Mouse (Mus musculus) forebrain, embryonic 12.5 days (tissue): ENCODE data around the gene Zfp316. TPM values are rescaled to one million over a fixed set of nuclear protein-coding genes. Genes with fewer than 3 reads are reported as not detected.

Experiments
- ATAC-seq: fragments of 200-750 bp; cut with Nextera tagmentation; 2 replicates; pipeline ENCODE4 v1.8.0; 2017; ENCODE audit warnings: moderate TSS enrichment; ENCODE audit not compliant: low FRiP score
- H3K27ac ChIP-seq: fragments of 300-500 bp; sonication (generic); 2 replicates; pipeline ENCODE4 v1.5.1; 2016; ENCODE audit warnings: mild to moderate bottlenecking
- H3K27me3 ChIP-seq: fragments of 300-500 bp; sonication (generic); 2 replicates; pipeline ENCODE4 v1.6.1; 2016; ENCODE audit warnings: mild to moderate bottlenecking
- H3K36me3 ChIP-seq: fragments of 300-500 bp; sonication (generic); replicated peaks from 2 replicates; pipeline ENCODE4 v1.6.1; 2016; ENCODE audit warnings: mild to moderate bottlenecking
- H3K4me1 ChIP-seq: fragments of 300-500 bp; sonication (generic); 2 replicates; pipeline ENCODE4 v1.6.1; 2016
- H3K4me2 ChIP-seq: fragments of 300-500 bp; sonication (generic); 2 replicates; pipeline ENCODE4 v1.6.1; 2016; ENCODE audit warnings: mild to moderate bottlenecking, moderate library complexity
- H3K4me3 ChIP-seq: fragments of 300-500 bp; sonication (generic); replicated peaks from 2 replicates; pipeline ENCODE4 v1.5.1; 2016; ENCODE audit warnings: mild to moderate bottlenecking
- H3K9ac ChIP-seq: fragments of 300-500 bp; sonication (generic); 2 replicates; pipeline ENCODE4 v1.6.1; 2016; ENCODE audit warnings: mild to moderate bottlenecking
- H3K9me3 ChIP-seq: fragments of 300-500 bp; sonication (generic); 2 replicates; pipeline ENCODE4 v1.6.1; 2016
- WGBS: fragments of 180-500 bp; shearing (Covaris S2); methylation state at CpG from one replicate; pipeline ENCODE4 v1.1.7; 2016; 5-methylcytosine and 5-hydroxymethylcytosine counted together
- polyA plus RNA-seq: library from polyadenylated mRNA; unstranded; fragments of >200 nt; fragmentation: Nextera tagmentation; extraction: Ambion mirVana; gene quantifications from 2 replicates; pipeline ENCODE4 v1.2.1, GENCODE M21; 2016

The Zfp316 gene
- polyA plus RNA-seq, 1 experiment from 2014 or later, result 13.2 TPM

DNA sequence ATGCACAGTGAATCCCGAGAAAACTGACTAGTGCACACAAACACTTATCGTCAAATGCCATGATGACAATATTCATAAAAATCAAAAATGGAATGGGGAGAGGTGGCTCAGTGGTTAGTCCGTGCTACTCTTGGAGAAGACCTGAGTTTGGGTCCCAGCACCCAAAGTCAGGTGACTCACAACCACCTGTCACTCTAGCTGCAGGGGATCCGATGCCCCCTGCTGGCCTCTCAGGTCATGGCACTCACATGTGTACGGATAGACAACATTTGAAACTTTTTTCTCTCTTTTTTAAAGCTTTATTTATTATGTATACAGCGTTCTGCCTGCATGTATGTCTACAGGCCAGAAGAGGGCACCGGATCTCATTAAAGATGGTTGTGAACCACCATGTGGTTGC, 28.6 kb upstream of the Zfp316 start:
- 0 out of 2 replicates have a peak, but pooled peaks cover 4% of the 10 kb centered on the region for H3K9me3 ChIP-seq
- no peak overlapping the region for H3K4me2 ChIP-seq
- H3K36me3 ChIP-seq, result peaks cover 54% of the 10 kb centered on the region
- 95% methylated on average over 7 of the region's 7 CpGs for WGBS
- no peak overlapping the region for H3K4me3 ChIP-seq
- ATAC-seq, result no peak
- H3K27ac ChIP-seq, result no peak overlapping the region
- H3K4me1 ChIP-seq, result peaks cover 3% of the 10 kb centered on the region
- peaks cover 18% of the 10 kb centered on the region for H3K27me3 ChIP-seq
- no peak overlapping the region for H3K9ac ChIP-seq

DNA sequence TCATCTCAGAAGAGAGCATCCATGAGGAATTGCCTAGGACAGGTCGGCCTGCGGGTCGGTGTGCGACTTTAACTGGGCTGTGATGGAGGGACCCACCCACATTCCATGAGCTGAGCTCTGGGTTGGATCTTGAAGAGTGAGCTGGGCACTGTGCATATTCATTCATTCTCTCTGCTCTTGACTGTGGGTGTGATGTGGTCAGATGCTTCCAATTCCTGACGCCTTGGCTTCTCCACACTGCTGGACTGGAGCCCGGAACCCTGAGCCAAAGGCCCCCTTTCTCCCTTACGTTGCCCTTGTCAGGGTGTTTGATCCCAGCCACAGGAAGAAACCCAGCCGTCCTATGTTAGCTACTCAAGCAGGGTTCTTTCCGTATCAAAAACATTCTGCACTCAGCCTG, 28.2 kb upstream of the Zfp316 start:
- peaks cover 22% of the 10 kb centered on the region for H3K27me3 ChIP-seq
- peaks cover 50% of the 10 kb centered on the region for H3K36me3 ChIP-seq
- H3K27ac ChIP-seq, result no peak overlapping the region
- 94% methylated on average over 9 of the region's 9 CpGs for WGBS
- no peak for ATAC-seq
- peaks cover 7% of the 10 kb centered on the region for H3K4me1 ChIP-seq
- 0 out of 2 replicates have a peak, but pooled peaks cover 4% of the 10 kb centered on the region for H3K9me3 ChIP-seq
- no peak overlapping the region for H3K4me3 ChIP-seq
- no peak overlapping the region for H3K4me2 ChIP-seq
- H3K9ac ChIP-seq, result no peak overlapping the region

DNA sequence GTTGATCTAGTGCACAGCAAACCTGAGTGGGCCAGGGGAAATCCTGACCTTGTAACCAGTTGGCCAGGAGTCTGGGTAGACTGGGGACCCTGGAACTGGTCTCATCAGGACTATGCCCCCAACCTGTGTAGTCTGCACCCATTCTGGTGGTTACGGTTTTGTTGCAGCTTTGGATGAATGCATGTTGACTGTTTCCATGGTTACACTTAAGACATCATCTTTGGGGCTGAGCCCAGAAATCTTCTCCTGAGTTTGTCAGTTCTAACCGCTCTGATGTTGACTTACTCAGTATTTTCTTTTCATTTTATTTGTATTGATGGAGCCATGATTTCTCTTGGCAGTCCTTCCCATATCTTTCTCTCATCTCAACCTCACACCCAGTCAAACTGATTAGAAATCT, 25.5 kb upstream of the Zfp316 start:
- no peak overlapping the region for H3K4me3 ChIP-seq
- peaks cover 48% of the 10 kb centered on the region for H3K27me3 ChIP-seq
- peaks cover 23% of the 10 kb centered on the region for H3K36me3 ChIP-seq
- 89% methylated on average over 2 of the region's 2 CpGs for WGBS
- peaks cover 7% of the 10 kb centered on the region for H3K4me1 ChIP-seq
- no peak overlapping the region for H3K27ac ChIP-seq
- H3K4me2 ChIP-seq, result no peak overlapping the region
- H3K9ac ChIP-seq, result no peak overlapping the region
- no peak for ATAC-seq
- H3K9me3 ChIP-seq, result 0 out of 2 replicates have a peak, but pooled peaks cover 4% of the 10 kb centered on the region

DNA sequence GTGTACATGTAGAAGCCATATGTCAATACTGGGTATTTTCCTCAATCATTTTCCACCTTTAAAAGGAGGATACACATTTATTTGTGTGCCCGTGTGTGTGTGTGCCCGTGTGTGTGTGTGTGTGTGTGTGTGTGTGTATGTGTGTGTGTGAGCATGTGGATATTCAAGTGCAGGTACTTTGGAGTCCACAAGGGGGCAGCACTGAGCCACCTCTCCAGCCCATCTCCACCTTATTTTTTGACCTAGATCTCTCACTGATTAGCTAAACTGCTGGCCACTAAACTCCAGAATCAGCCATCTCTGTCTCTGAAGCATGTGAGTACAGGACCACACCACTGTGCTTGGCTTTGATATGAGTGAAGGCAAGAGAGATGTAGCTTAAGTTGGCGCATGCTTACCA, 25.0 kb upstream of the Zfp316 start:
- Histone ChIP-seq H3K4me3 (no peak overlapping the region), H3K9ac (no peak overlapping the region), H3K27me3 (peaks cover 53% of the 10 kb centered on the region), H3K9me3 (0 out of 2 replicates have a peak, but pooled peaks cover 4% of the 10 kb centered on the region), H3K36me3 (peaks cover 19% of the 10 kb centered on the region), H3K4me2 (no peak overlapping the region), H3K27ac (no peak overlapping the region), H3K4me1 (peaks cover 7% of the 10 kb centered on the region)
- WGBS, result 90% methylated on average over 3 of the region's 3 CpGs
- no peak for ATAC-seq

DNA sequence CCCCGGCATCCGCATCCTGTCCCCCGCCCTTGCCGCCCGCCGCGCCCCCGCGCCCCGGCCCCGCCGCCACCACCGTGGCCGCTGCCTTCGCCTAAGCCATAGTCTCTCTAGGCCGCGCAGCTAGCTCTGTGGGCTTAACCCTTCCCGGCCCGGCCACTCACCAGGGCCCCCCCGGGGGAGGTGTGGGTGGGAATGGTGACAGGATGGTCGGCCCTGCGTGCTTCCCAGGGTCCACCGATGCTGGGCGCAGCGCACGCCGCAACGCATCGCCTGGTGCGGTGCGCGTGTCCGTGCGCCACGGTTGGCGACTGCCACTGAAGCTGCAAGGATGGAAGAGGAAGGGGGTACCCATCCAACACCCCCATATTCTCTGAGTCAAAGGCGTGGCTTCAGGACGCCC, 23.6 kb upstream of the Zfp316 start, which contains the start of gene Zfp853:
Zfp853 (minus strand) TSS at position 220 of the 400 bp plus-strand sequence.
- Histone ChIP-seq H3K4me1 (peaks cover 12% of the 10 kb centered on the region), H3K9ac (peak within 1 kb of the TSS; percentile 36; the same call in 1 of the 2 replicates), H3K27me3 (peaks cover 67% of the 10 kb centered on the region), H3K9me3 (0 out of 2 replicates have a peak, but pooled peaks cover 4% of the 10 kb centered on the region), H3K4me3 (peak within 1 kb of the TSS; percentile 39), H3K36me3 (peaks cover 12% of the 10 kb centered on the region), H3K27ac (no peak within 1 kb of the TSS), H3K4me2 (peak within 1 kb of the TSS; percentile 57)
- no peak for ATAC-seq
- 3% methylated on average over 26 of the region's 38 CpGs for WGBS

DNA sequence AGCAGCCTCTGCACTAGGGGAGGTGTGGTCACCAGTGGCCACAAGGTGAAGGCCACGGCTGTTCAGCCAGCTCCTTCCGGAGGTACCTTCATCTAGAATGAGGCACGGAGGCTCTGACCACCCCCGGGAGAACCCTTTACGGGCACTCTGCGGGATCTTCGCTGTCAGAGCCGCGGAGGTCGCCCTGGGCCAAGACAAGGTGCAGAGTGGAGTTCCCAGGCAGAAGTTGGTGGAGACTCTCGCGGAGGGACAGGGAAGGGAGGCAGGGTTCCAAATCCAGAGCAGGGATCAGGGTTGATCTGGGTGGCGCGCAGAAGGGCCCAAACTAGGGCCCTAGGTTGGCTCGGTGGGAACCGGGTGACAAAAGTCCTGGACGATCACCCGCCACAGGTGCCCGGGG, 23.1 kb upstream of the Zfp316 start:
- ATAC-seq, result no peak
- Histone ChIP-seq H3K4me2 (peak overlapping the region; percentile 57), H3K27me3 (peaks cover 73% of the 10 kb centered on the region), H3K9ac (peak overlapping the region; percentile 36; the same call in 1 of the 2 replicates), H3K9me3 (0 out of 2 replicates have a peak, but pooled peaks cover 4% of the 10 kb centered on the region), H3K27ac (no peak overlapping the region), H3K4me1 (peaks cover 17% of the 10 kb centered on the region), H3K36me3 (peaks cover 8% of the 10 kb centered on the region), H3K4me3 (peak overlapping the region; percentile 39)
- WGBS, result under 1% methylated on average over 19 of the region's 19 CpGs

DNA sequence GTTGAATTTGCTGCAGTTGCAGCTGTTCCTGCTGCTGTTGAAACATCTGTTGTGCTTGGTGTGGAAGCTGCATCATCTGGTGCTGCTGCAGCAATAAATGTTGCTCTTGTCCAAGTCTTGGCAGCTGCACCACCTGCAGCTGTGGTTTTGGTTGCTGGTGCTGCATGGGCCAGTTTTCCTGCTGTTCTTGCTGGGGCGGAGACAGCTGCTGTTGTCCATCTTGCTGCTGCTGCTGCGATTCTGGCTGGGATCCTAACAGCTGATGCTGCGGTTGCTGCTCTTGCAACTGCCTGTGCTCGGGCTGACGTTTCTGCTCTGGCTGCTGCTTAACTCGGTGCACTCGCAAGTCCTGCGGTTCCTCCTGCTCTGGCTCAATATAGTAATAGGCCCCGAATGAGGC, 19.5 kb upstream of the Zfp316 start:
- 70% methylated on average over 9 of the region's 9 CpGs for WGBS
- ATAC-seq, result no peak

DNA sequence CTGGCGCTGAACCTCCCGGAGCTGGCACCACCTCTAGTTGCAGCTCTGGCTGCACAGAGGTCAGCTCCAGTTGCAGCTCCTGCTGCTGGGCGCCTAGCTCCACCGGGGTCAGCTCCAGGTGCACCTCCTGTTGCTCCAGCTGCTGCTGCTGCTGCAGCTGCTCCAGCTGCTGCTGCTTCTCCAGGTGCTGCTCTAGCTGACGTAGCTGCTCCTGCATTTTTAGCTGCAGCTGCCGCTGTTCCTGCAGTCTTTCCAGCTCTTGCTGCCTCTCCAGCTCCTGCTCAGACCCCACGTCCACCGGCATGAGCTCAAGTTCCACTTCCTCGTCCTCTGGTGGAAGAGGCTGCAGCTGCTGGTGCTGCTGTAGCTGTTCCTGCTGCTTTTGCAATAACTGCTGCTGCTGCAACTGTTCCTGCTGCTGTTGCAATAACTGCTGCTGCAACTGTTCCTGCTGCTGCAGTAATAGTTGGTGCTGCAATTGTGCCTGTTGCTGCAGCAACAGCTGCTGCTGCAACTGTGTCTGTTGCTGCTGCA, 18.6 kb upstream of the Zfp316 start:
- no peak for ATAC-seq
- Histone ChIP-seq H3K9me3 (no peaks in the 10 kb centered on the region), H3K9ac (no peak overlapping the region), H3K4me2 (peak overlapping the region; percentile 51), H3K4me1 (peaks cover 19% of the 10 kb centered on the region), H3K27me3 (peaks cover 85% of the 10 kb centered on the region), H3K36me3 (peaks cover 8% of the 10 kb centered on the region; the same call in 1 of the 2 replicates), H3K4me3 (peak overlapping the region; percentile 30), H3K27ac (no peak overlapping the region)
- 11% methylated on average over 9 of the region's 9 CpGs for WGBS

More for the DNA sequence above, 19.5 kb upstream of the Zfp316 start:
- Histone ChIP-seq H3K27me3 (peaks cover 93% of the 10 kb centered on the region), H3K4me3 (no peak overlapping the region), H3K4me1 (peaks cover 21% of the 10 kb centered on the region), H3K9me3 (no peaks in the 10 kb centered on the region), H3K27ac (no peak overlapping the region), H3K4me2 (no peak overlapping the region), H3K36me3 (peaks cover 8% of the 10 kb centered on the region; the same call in 1 of the 2 replicates), H3K9ac (no peak overlapping the region)

DNA sequence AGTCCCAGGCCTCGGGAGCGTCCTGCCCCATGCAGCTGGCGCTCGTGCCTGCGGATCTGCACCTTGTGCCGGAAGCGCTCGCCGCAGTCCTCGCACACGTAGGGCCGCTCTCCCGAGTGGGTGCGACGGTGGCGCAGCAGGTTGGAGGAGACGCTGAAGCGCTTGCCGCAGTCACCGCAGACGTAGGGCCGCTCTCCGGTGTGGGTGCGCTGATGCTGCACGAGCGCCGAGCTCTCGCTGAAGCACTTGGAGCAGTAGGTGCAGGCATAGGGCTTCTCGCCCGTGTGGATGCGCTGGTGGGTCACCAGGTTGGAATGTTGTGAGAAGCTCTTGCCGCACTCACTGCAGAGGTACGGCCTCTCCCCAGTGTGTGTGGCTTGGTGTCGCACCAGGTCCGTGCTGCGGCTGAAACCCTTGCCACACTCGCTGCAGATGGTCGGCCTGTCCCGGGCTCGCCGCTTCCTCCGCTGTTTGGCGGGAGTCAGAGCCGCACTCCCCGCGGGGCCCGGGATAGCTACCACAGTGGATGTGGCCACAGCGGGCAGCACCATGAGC, 18.0 kb upstream of the Zfp316 start:
- Histone ChIP-seq H3K4me3 (peak overlapping the region; percentile 30), H3K4me1 (peaks cover 14% of the 10 kb centered on the region), H3K9me3 (no peaks in the 10 kb centered on the region), H3K27me3 (peaks cover 79% of the 10 kb centered on the region), H3K36me3 (peaks cover 8% of the 10 kb centered on the region; the same call in 1 of the 2 replicates), H3K4me2 (peak overlapping the region; percentile 51), H3K9ac (peak overlapping the region; percentile 38; the same call in 1 of the 2 replicates), H3K27ac (no peak overlapping the region)
- 1% methylated on average over 48 of the region's 48 CpGs for WGBS
- no peak for ATAC-seq

DNA sequence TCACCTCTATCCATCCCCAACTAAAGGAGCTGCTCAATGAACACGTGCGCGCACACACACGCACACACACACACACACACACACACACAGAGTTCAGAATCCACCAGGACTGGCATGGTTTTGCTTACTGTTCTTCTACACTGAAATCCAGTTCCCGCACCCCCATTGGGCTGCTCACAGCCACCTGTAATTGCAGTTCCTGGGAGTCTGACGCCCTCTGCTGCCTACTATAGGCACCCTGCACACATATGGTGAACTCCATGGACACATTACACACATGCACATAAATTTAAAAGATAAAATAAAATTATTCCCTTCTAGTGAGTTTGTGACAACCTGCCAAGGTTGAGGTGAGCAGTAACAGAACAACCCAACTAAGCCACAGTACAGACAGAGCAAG, 14.9 kb upstream of the Zfp316 start:
- H3K27me3 ChIP-seq, result peaks cover 59% of the 10 kb centered on the region

DNA sequence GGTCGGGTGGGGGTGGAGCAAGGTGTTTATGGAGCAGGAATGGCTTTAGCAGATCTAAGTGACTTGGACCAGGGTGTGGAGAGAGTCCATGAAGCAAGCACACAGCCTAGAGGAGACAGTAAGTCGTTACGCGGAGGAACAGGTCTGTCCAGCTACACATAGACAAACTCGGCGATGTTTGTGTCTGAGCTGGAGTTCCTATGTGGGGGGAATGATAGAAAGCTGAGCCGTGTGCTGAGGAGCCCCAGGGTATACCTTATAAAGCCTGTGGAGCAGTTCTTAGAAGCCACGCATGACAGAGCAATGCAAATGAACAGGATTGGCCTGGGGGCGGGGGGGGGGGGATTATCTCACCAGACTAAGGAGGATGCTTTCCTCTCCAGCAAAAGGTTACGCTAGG, 9.4 kb upstream of the Zfp316 start:
- 42% methylated on average over 10 of the region's 10 CpGs for WGBS
- no peak for ATAC-seq
- H3K4me2 ChIP-seq, result no peak overlapping the region
- no peaks in the 10 kb centered on the region for H3K9me3 ChIP-seq
- H3K4me1 ChIP-seq, result no peaks in the 10 kb centered on the region
- no peak overlapping the region for H3K9ac ChIP-seq
- peaks cover 41% of the 10 kb centered on the region; the same call in 1 of the 2 replicates for H3K27me3 ChIP-seq
- no peaks in the 10 kb centered on the region for H3K36me3 ChIP-seq
- no peak overlapping the region for H3K4me3 ChIP-seq
- no peak overlapping the region for H3K27ac ChIP-seq

More for the DNA sequence above, 14.9 kb upstream of the Zfp316 start:
- Histone ChIP-seq H3K9ac (no peak overlapping the region), H3K36me3 (peaks cover 8% of the 10 kb centered on the region; the same call in 1 of the 2 replicates), H3K9me3 (no peaks in the 10 kb centered on the region), H3K4me3 (no peak overlapping the region), H3K4me2 (no peak overlapping the region), H3K27ac (no peak overlapping the region), H3K4me1 (peaks cover 14% of the 10 kb centered on the region)
- ATAC-seq, result no peak
- 43% methylated on average over 6 of the region's 6 CpGs for WGBS

DNA sequence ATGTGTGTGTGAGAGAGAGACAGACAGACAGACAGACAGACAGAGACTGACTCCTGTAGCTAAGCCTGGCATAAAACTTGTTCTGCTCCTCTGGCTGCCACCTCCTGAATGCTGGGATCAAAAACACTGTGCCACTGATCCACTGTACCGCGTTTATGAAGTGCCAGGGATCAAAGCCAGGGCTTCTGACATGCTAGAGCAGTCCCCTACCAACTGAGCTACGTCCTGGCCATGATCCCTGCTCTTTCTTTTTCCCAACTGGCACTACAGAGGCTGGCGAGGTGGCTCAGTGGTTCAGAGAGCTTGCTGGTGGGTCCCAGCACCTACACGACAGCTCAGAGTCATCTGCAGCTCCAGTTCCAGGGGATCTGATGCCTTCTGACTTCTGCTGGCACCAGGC, 5.9 kb upstream of the Zfp316 start:
- no peaks in the 10 kb centered on the region for H3K9me3 ChIP-seq
- no peak for ATAC-seq
- peaks cover 8% of the 10 kb centered on the region for H3K4me1 ChIP-seq
- H3K4me3 ChIP-seq, result no peak overlapping the region
- no peaks in the 10 kb centered on the region for H3K36me3 ChIP-seq
- H3K27me3 ChIP-seq, result peaks cover 39% of the 10 kb centered on the region; the same call in 1 of the 2 replicates
- H3K27ac ChIP-seq, result no peak overlapping the region
- no peak overlapping the region for H3K4me2 ChIP-seq
- no peak overlapping the region for H3K9ac ChIP-seq
- 56% methylated on average over 5 of the region's 5 CpGs for WGBS
